Mouse (Mus musculus) erythroblast, adult 5-6 weeks (primary cell): Measurements from ENCODE around the gene Zfp687. TPM values are rescaled to one million over a fixed set of nuclear protein-coding genes. Genes with fewer than 3 reads are reported as not detected.
"Not testable (repeated sequence)": the region's sequence is repeated elsewhere in the genome, so short reads cannot be mapped to it uniquely, and the experiment has no call there.

Experiments used
- ATAC-seq: replicated peaks from 2 replicates; pipeline ENCODE4 v1.8.0; 2016; ENCODE audit warnings: moderate number of reproducible peaks, mild to moderate bottlenecking, moderate TSS enrichment, inconsistent platforms; ENCODE audit not compliant: poor library complexity, low FRiP score, severe bottlenecking
- total RNA-seq, 2 experiments: library from RNA; stranded (forward) in 1 of 2; stranded (reverse) in 1 of 2; fragments of 150-400 nt in 1 of 2; fragments of 200-764, 138-1000 nt in 1 of 2; gene quantifications; 2 replicates each; pipeline versions ENCODE4 v1.2.3 to v1.2.4; 2015 to 2017; ENCODE audit warnings: low replicate concordance in 2 of 2

The Zfp687 gene
- total RNA-seq, 2 experiments from 2014 or later = 4.3 to 6.5 TPM

GRCm38 (mm10) chr3:95020956-95021355 is 5.7 kb upstream of the Zfp687 start:
- not testable (repeated sequence) for ATAC-seq

GRCm38 (mm10) chr3:95018741-95019140 is 3.5 kb upstream of the Zfp687 start:
- ATAC-seq = no peak

GRCm38 (mm10) chr3:95016532-95017056 is 1.3 kb upstream of the Zfp687 start:
- ATAC-seq = no peak

- ATAC-seq = peak; percentile 68
Observed at GRCm38 (mm10) chr3:95015891-95016531, 763 bp upstream of the Zfp687 start.

- ATAC-seq = peak; percentile 24
Observed at GRCm38 (mm10) chr3:95014428-95015151, 658 bp downstream of the Zfp687 start.

GRCm38 (mm10) chr3:95013699-95014427 is 1.4 kb downstream of the Zfp687 start:
- ATAC-seq = no peak

- no peak for ATAC-seq
Observed at GRCm38 (mm10) chr3:95012982-95013381, 2.3 kb downstream of the Zfp687 start.

GRCm38 (mm10) chr3:95010396-95010795 is 4.9 kb downstream of the Zfp687 start:
- no peak for ATAC-seq

- ATAC-seq = no peak
Observed at GRCm38 (mm10) chr3:95007706-95008105, 7.5 kb downstream of the Zfp687 start.

- no peak for ATAC-seq
Observed at GRCm38 (mm10) chr3:95005651-95006050, 9.6 kb downstream of the Zfp687 start.

GRCm38 (mm10) chr3:95003273-95003672 is 12.0 kb downstream of the Zfp687 start:
- no peak for ATAC-seq

- ATAC-seq = no peak
Observed at GRCm38 (mm10) chr3:95002569-95002968, 12.7 kb downstream of the Zfp687 start.

GRCm38 (mm10) chr3:94996946-94997345 is 18.3 kb downstream of the Zfp687 start:
- ATAC-seq = peak; percentile 85

- ATAC-seq = no peak
Observed at GRCm38 (mm10) chr3:94989159-94989761, 26.0 kb downstream of the Zfp687 start.

GRCm38 (mm10) chr3:94987578-94987977 is 27.7 kb downstream of the Zfp687 start:
- peak; percentile 68 for ATAC-seq

- no peak; the same call in 1 of the 2 replicates for ATAC-seq
Observed at GRCm38 (mm10) chr3:94985513-94985912, 29.7 kb downstream of the Zfp687 start.

- ATAC-seq = no peak
Observed at GRCm38 (mm10) chr3:94984312-94984711, 30.9 kb downstream of the Zfp687 start.

- peak; percentile 90 for ATAC-seq
Observed at GRCm38 (mm10) chr3:94974528-94975422, 40.5 kb downstream of the Zfp687 start, which contains the start of gene Pi4kb. Pi4kb (plus strand) TSS chr3:94974731.

GRCm38 (mm10) chr3:94974026-94974527 is 41.2 kb downstream of the Zfp687 start:
- peak; percentile 37 for ATAC-seq
